Mouse (Mus musculus) midbrain, embryonic 10.5 days (tissue): ENCODE data around the gene Fstl4. TPM values are rescaled to one million over a fixed set of nuclear protein-coding genes. Genes with fewer than 3 reads are reported as not detected.

Experiments
- DNase-seq: peaks from one replicate; pipeline ENCODE4 v3.0.0-alpha.2; 2017; ENCODE audit warnings: low spot score
- H3K27ac ChIP-seq: fragments of 300-500 bp; sonication (generic); replicated peaks from 2 replicates; pipeline ENCODE4 v1.5.1; 2016; ENCODE audit warnings: mild to moderate bottlenecking
- H3K27me3 ChIP-seq: fragments of 300-500 bp; sonication (generic); 2 replicates; pipeline ENCODE4 v1.6.1; 2016; ENCODE audit warnings: low read depth, mild to moderate bottlenecking; ENCODE audit not compliant: poor library complexity, severe bottlenecking
- H3K36me3 ChIP-seq: fragments of 300-500 bp; sonication (generic); 2 replicates; pipeline ENCODE4 v1.6.1; 2016; ENCODE audit warnings: mild to moderate bottlenecking, moderate library complexity
- H3K4me1 ChIP-seq: fragments of 300-500 bp; sonication (generic); 2 replicates; pipeline ENCODE4 v1.6.1; 2016
- H3K4me3 ChIP-seq: fragments of 300-500 bp; sonication (generic); 2 replicates; pipeline ENCODE4 v1.5.1; 2016; ENCODE audit warnings: mild to moderate bottlenecking, moderate library complexity
- H3K9me3 ChIP-seq: fragments of 300-500 bp; sonication (generic); replicated peaks from 2 replicates; pipeline ENCODE4 v1.6.1; 2016; ENCODE audit warnings: mild to moderate bottlenecking
- WGBS: fragments of 180-500 bp; shearing (Covaris S2); methylation state at CpG from one replicate; pipeline ENCODE4 v1.1.7; 2016; 5-methylcytosine and 5-hydroxymethylcytosine counted together
- polyA plus RNA-seq: library from polyadenylated mRNA; unstranded; fragments of >200 nt; fragmentation: Nextera tagmentation; extraction: Ambion mirVana; gene quantifications from 2 replicates; pipeline ENCODE4 v1.2.1, GENCODE M21; 2016

The Fstl4 gene
- polyA plus RNA-seq, 1 experiment from 2014 or later = 0.59 TPM

- H3K9me3 ChIP-seq = no peaks in the 10 kb centered on the region
- peak overlapping the region; percentile 63; the same call in 1 of the 2 replicates for H3K27ac ChIP-seq
- no peak overlapping the region for H3K4me3 ChIP-seq
- H3K27me3 ChIP-seq = no peaks in the 10 kb centered on the region
- no peak for DNase-seq
- peaks cover 25% of the 10 kb centered on the region for H3K4me1 ChIP-seq
- 82% methylated on average over 12 of the region's 12 CpGs for WGBS
- no peaks in the 10 kb centered on the region for H3K36me3 ChIP-seq
Measured at GRCm38 (mm10) chr11:52939336-52940070, 175.1 kb downstream of the Fstl4 start.

- Histone ChIP-seq H3K36me3 (no peaks in the 10 kb centered on the region), H3K27ac (no peak overlapping the region), H3K9me3 (no peaks in the 10 kb centered on the region), H3K4me1 (peaks cover 16% of the 10 kb centered on the region), H3K27me3 (no peaks in the 10 kb centered on the region), H3K4me3 (no peak overlapping the region)
- 88% methylated on average over 6 of the region's 6 CpGs for WGBS
- DNase-seq = no peak
Measured at GRCm38 (mm10) chr11:52942967-52943366, 178.5 kb downstream of the Fstl4 start.

DNA sequence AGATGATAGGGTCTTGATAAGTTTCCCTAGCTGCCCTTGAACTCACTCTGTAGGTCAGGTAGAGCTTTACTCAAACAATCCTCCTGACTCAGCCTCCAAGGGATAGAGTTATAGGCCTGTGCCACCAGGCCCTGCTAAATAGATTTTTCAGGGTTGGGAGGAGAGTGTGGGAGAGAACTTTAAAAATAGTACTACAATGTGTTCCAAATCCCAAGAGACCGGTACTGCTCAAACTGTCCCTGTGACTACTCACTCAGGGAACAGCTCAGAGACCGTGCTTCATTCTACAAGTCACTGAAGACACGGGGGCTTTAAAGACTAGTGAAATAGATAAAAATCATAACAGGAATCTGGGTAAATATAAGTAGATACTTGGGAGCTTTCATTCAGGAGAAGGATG lies 190.6 kb downstream of the Fstl4 start:
- H3K27ac ChIP-seq = no peak overlapping the region
- H3K4me1 ChIP-seq = peaks cover 20% of the 10 kb centered on the region
- H3K9me3 ChIP-seq = no peaks in the 10 kb centered on the region
- no peak overlapping the region for H3K4me3 ChIP-seq
- WGBS = 93% methylated on average over 3 of the region's 3 CpGs
- no peaks in the 10 kb centered on the region for H3K36me3 ChIP-seq
- H3K27me3 ChIP-seq = no peaks in the 10 kb centered on the region
- no peak for DNase-seq

DNA sequence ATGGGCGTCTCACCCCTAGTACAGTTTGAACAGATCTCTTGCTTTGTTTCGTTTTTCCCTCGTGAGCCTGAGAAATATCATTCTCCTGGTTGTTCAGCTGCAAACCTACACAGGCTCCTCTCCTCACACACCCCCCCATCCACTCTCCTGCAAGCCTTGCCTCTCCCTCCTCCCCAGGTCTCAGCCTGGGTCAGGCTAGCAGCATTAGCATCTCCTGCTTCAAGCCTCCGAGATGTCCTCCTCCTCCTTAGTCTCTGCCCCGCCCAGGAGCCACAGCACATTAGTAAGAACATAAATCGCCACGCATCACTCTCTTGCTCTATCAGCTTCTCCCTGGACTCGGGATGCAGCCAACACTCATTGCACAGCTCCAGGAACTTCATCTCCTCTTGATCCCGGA lies 204.4 kb downstream of the Fstl4 start:
- no peak overlapping the region for H3K27ac ChIP-seq
- H3K9me3 ChIP-seq = no peaks in the 10 kb centered on the region
- WGBS = 83% methylated on average over 9 of the region's 9 CpGs
- no peak overlapping the region for H3K4me3 ChIP-seq
- no peaks in the 10 kb centered on the region for H3K27me3 ChIP-seq
- no peaks in the 10 kb centered on the region for H3K36me3 ChIP-seq
- no peak for DNase-seq
- H3K4me1 ChIP-seq = no peaks in the 10 kb centered on the region; the same call in 1 of the 2 replicates

DNA sequence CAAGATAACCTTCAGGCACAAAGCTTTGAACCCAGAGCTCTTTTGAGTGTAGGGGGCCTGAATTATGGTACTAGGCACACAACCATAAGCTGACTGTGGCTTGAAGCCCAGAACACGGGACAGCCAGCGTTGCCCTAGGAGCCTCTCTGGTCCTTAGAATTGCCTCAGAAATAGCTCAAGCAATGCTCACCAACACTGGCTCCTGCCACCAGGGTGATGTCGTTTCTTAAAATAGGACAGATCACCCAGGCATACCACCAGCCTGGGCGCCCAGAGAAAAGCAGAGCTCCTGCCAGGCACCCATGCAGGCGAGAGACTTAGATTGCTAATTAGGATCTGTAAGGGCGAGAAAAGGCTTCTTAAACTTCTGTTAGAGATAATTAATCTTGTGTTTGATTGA lies 206.0 kb downstream of the Fstl4 start:
- Histone ChIP-seq H3K27ac (no peak overlapping the region), H3K36me3 (no peaks in the 10 kb centered on the region), H3K27me3 (no peaks in the 10 kb centered on the region), H3K4me3 (no peak overlapping the region), H3K9me3 (no peaks in the 10 kb centered on the region), H3K4me1 (no peaks in the 10 kb centered on the region; the same call in 1 of the 2 replicates)
- no peak for DNase-seq
- WGBS = 86% methylated on average over 6 of the region's 6 CpGs

DNA sequence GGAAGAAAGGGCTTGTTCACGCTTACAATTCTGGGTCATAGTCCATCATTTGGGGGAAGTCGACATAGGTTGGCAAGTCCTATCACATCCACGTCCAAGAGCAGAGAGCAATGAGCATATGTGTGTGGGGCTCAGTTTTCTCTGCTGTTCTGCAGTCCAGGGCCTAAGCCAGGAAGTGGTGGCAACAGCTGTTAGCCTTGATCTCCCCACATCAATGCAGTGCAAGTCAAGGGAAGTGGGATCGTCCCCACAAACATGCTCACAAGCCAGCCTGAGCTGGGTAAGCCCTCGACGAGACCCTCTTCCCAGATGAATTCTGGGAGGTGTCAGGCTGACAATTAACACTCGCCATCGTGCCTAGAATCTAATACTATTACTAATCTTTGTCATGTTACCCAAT lies 222.6 kb downstream of the Fstl4 start:
- H3K9me3 ChIP-seq = no peaks in the 10 kb centered on the region
- no peak for DNase-seq
- H3K36me3 ChIP-seq = no peaks in the 10 kb centered on the region
- H3K4me1 ChIP-seq = no peaks in the 10 kb centered on the region
- no peak overlapping the region for H3K4me3 ChIP-seq
- no peak overlapping the region for H3K27ac ChIP-seq
- 88% methylated on average over 8 of the region's 8 CpGs for WGBS
- no peaks in the 10 kb centered on the region for H3K27me3 ChIP-seq

GRCm38 (mm10) chr11:52994688-52995087 lies 230.3 kb downstream of the Fstl4 start:
- Histone ChIP-seq H3K4me1 (no peaks in the 10 kb centered on the region), H3K4me3 (no peak overlapping the region), H3K27ac (no peak overlapping the region), H3K36me3 (no peaks in the 10 kb centered on the region), H3K9me3 (no peaks in the 10 kb centered on the region), H3K27me3 (no peaks in the 10 kb centered on the region)
- 91% methylated on average over 5 of the region's 5 CpGs for WGBS
- DNase-seq = no peak

- Histone ChIP-seq H3K4me3 (no peak overlapping the region), H3K27me3 (no peaks in the 10 kb centered on the region), H3K9me3 (no peaks in the 10 kb centered on the region), H3K36me3 (no peaks in the 10 kb centered on the region), H3K4me1 (no peaks in the 10 kb centered on the region), H3K27ac (no peak overlapping the region)
- 88% methylated on average over 16 of the region's 16 CpGs for WGBS
- no peak for DNase-seq
Measured at GRCm38 (mm10) chr11:52996434-52997093, 232.1 kb downstream of the Fstl4 start.

- Histone ChIP-seq H3K27me3 (no peaks in the 10 kb centered on the region), H3K27ac (no peak overlapping the region), H3K4me1 (no peaks in the 10 kb centered on the region), H3K4me3 (no peak overlapping the region), H3K36me3 (no peaks in the 10 kb centered on the region), H3K9me3 (no peaks in the 10 kb centered on the region)
- DNase-seq = no peak
- WGBS = 46% methylated on average over 4 of the region's 4 CpGs
Measured at GRCm38 (mm10) chr11:52997421-52997820, 233.0 kb downstream of the Fstl4 start.

- no peaks in the 10 kb centered on the region for H3K27me3 ChIP-seq
- no peaks in the 10 kb centered on the region for H3K36me3 ChIP-seq
- no peaks in the 10 kb centered on the region for H3K9me3 ChIP-seq
- H3K4me1 ChIP-seq = no peaks in the 10 kb centered on the region
- no peak for DNase-seq
- H3K27ac ChIP-seq = no peak overlapping the region
- WGBS = 89% methylated on average over 11 of the region's 11 CpGs
- no peak overlapping the region for H3K4me3 ChIP-seq
Measured at GRCm38 (mm10) chr11:53000226-53000625, 235.8 kb downstream of the Fstl4 start.

GRCm38 (mm10) chr11:53003361-53003760 lies 238.9 kb downstream of the Fstl4 start:
- H3K4me1 ChIP-seq = no peaks in the 10 kb centered on the region
- H3K36me3 ChIP-seq = no peaks in the 10 kb centered on the region
- H3K4me3 ChIP-seq = no peak overlapping the region
- 80% methylated on average over 7 of the region's 7 CpGs for WGBS
- no peak for DNase-seq
- no peaks in the 10 kb centered on the region for H3K27me3 ChIP-seq
- no peaks in the 10 kb centered on the region for H3K9me3 ChIP-seq
- H3K27ac ChIP-seq = no peak overlapping the region

DNA sequence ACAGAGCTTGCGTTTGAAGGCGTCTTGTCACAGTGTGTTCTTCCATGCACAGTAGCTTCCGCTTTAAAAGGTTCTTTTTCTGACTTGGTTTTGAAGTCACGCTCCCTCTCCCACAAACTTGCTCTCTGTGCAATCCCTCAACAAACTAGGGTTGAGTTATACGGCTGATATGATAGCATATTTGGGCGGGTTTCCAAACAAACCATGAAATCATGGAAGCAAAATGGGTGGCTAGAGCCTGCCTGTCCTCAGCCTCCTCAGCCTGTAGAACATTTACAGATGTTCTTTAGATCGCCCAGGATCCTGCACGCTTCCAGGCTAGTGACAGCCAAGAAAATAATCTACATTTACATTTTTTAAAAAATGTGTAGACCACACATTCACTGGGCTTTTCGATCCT lies 239.4 kb downstream of the Fstl4 start:
- Histone ChIP-seq H3K27ac (no peak overlapping the region), H3K9me3 (no peaks in the 10 kb centered on the region), H3K36me3 (no peaks in the 10 kb centered on the region), H3K27me3 (no peaks in the 10 kb centered on the region), H3K4me1 (no peaks in the 10 kb centered on the region), H3K4me3 (no peak overlapping the region)
- WGBS = 92% methylated on average over 9 of the region's 9 CpGs
- DNase-seq = no peak

- H3K4me1 ChIP-seq = no peaks in the 10 kb centered on the region
- WGBS = 62% methylated on average over 7 of the region's 7 CpGs
- no peaks in the 10 kb centered on the region for H3K36me3 ChIP-seq
- H3K9me3 ChIP-seq = no peaks in the 10 kb centered on the region
- H3K27ac ChIP-seq = no peak overlapping the region
- no peak overlapping the region for H3K4me3 ChIP-seq
- no peaks in the 10 kb centered on the region for H3K27me3 ChIP-seq
- DNase-seq = no peak
Measured at GRCm38 (mm10) chr11:53009597-53009996, 245.2 kb downstream of the Fstl4 start.
